18 mouse cellular contexts compared by ENCODE assay signal in genomic region chr13:68839517-68839916, GRCm38 (mm10).
DNase-seq lines count a peak whose midpoint lies in the region; ATAC-seq and TF ChIP-seq lines count a peak whose summit lies in the region.
"Had no signal": no experiment of that assay in that cellular context is flagged by ENCODE, and none has a peak within 500 bp of the region (broad histone marks: within the 10 kb centered on the region; RNA-seq: fewer than 3 reads in every experiment).

No protein-coding gene starts in this region.

- no peaks in the 10 kb centered on the region for H3K27me3 ChIP-seq in forebrain, postnatal 0 days (ENCODE audit: insufficient read depth, low read length)
- no peaks in the 10 kb centered on the region for H3K27me3 ChIP-seq in forebrain, embryonic 16.5 days (replicated peaks; ENCODE audit: control insufficient read depth, insufficient read depth, low read length)
- H3K27me3 ChIP-seq in neural tube, embryonic 11.5 days (ENCODE audit: control insufficient read depth, insufficient read depth, low read length), result no peaks in the 10 kb centered on the region
- H3K27me3 ChIP-seq: intestine, embryonic 15.5 days; midbrain, embryonic 12.5 days had no signal

- peak; percentile 79 for ATAC-seq in forebrain, postnatal 0 days
- ATAC-seq in forebrain, embryonic 16.5 days, result no peak
- no peak for ATAC-seq in neural tube, embryonic 11.5 days (ENCODE audit: insufficient read depth, low FRiP score, low TSS enrichment)
- ATAC-seq in megakaryocyte-erythroid progenitor cell, adult 5-6 weeks (replicated peaks; ENCODE audit: low FRiP score, low TSS enrichment, poor library complexity, severe bottlenecking), result no peak
- ATAC-seq: intestine, embryonic 15.5 days; lung, postnatal 0 days had no signal

- no peak overlapping the region for H3K4me3 ChIP-seq in forebrain, postnatal 0 days (ENCODE audit: low read depth, low read length)
- no peak overlapping the region for H3K4me3 ChIP-seq in forebrain, embryonic 16.5 days (replicated peaks; ENCODE audit: low read length)
- H3K4me3 ChIP-seq in neural tube, embryonic 11.5 days (ENCODE audit: low read depth, low read length), result no peak overlapping the region
- H3K4me3 ChIP-seq: forebrain, embryonic 10.5 days; intestine, embryonic 15.5 days; midbrain, embryonic 12.5 days had no signal

- H3K4me2 ChIP-seq in forebrain, postnatal 0 days (ENCODE audit: low read depth), result no peak overlapping the region
- H3K4me2 ChIP-seq in forebrain, embryonic 16.5 days (ENCODE audit: low read length), result no peak overlapping the region
- no peak overlapping the region for H3K4me2 ChIP-seq in neural tube, embryonic 11.5 days (ENCODE audit: low read depth)
- H3K4me2 ChIP-seq: heart, embryonic 11.5 days; intestine, embryonic 15.5 days; midbrain, embryonic 12.5 days had no signal

- no peak for TF ChIP-seq CTCF in forebrain, postnatal 0 days (IDR thresholded peaks at IDR 0.05; ENCODE audit: low read depth)

- H3K4me1 ChIP-seq in forebrain, postnatal 0 days (ENCODE audit: insufficient read depth), result no peaks in the 10 kb centered on the region
- H3K4me1 ChIP-seq in forebrain, embryonic 16.5 days (replicated peaks; ENCODE audit: control insufficient read depth, insufficient read depth, low read length), result no peaks in the 10 kb centered on the region
- H3K4me1 ChIP-seq in neural tube, embryonic 11.5 days (ENCODE audit: control insufficient read depth, insufficient read depth, low read length), result no peaks in the 10 kb centered on the region
- H3K4me1 ChIP-seq: forebrain, embryonic 10.5 days; intestine, embryonic 15.5 days; midbrain, embryonic 12.5 days had no signal

- no peak overlapping the region for H3K27ac ChIP-seq in forebrain, postnatal 0 days (ENCODE audit: low read depth, low read length)
- H3K27ac ChIP-seq in forebrain, embryonic 16.5 days (ENCODE audit: low read length), result no peak overlapping the region
- H3K27ac ChIP-seq in neural tube, embryonic 11.5 days (ENCODE audit: low read depth, low read length), result no peak overlapping the region
- H3K27ac ChIP-seq: forebrain, embryonic 10.5 days; intestine, embryonic 15.5 days; midbrain, embryonic 12.5 days; stomach, postnatal 0 days had no signal

- H3K9ac ChIP-seq in forebrain, postnatal 0 days, result no peak overlapping the region
- no peak overlapping the region for H3K9ac ChIP-seq in forebrain, embryonic 16.5 days (replicated peaks; ENCODE audit: low read depth, low read length)
- H3K9ac ChIP-seq in neural tube, embryonic 11.5 days (ENCODE audit: low read length), result no peak overlapping the region
- H3K9ac ChIP-seq: intestine, embryonic 15.5 days; midbrain, embryonic 12.5 days had no signal

- H3K9me3 ChIP-seq in forebrain, postnatal 0 days (ENCODE audit: low read length), result no peaks in the 10 kb centered on the region
- H3K9me3 ChIP-seq in forebrain, embryonic 16.5 days (ENCODE audit: control insufficient read depth, low read length), result no peaks in the 10 kb centered on the region
- H3K9me3 ChIP-seq in neural tube, embryonic 11.5 days (ENCODE audit: control insufficient read depth, low read length), result no peaks in the 10 kb centered on the region
- H3K9me3 ChIP-seq: forebrain, embryonic 10.5 days; intestine, embryonic 15.5 days; midbrain, embryonic 12.5 days had no signal

- 50% methylated on average over 2 of the region's 2 CpGs for WGBS in forebrain, postnatal 0 days
- 46% methylated on average over 2 of the region's 2 CpGs for WGBS in forebrain, embryonic 16.5 days
- 30% methylated on average over 2 of the region's 2 CpGs for WGBS in neural tube, embryonic 11.5 days

- H3K36me3 ChIP-seq in forebrain, postnatal 0 days (ENCODE audit: insufficient read depth), result no peaks in the 10 kb centered on the region
- H3K36me3 ChIP-seq in forebrain, embryonic 16.5 days (ENCODE audit: control insufficient read depth, insufficient read depth), result no peaks in the 10 kb centered on the region
- no peaks in the 10 kb centered on the region for H3K36me3 ChIP-seq in neural tube, embryonic 11.5 days (ENCODE audit: control insufficient read depth, insufficient read depth, low read length)
- H3K36me3 ChIP-seq: forebrain, embryonic 10.5 days; intestine, embryonic 15.5 days; midbrain, embryonic 12.5 days had no signal

- DNase-seq in forebrain, postnatal 0 days, result no peak
- peak; percentile 16 for DNase-seq in kidney, postnatal 10 days
- no peak for DNase-seq in kidney, adult 11 months
- peak; percentile 17 for DNase-seq in neural tube, embryonic 11.5 days (ENCODE audit: low spot score)
- DNase-seq in neural tube, embryonic 10.5 days (ENCODE audit: extremely low spot score, low spot score), result no peak
- no peak for DNase-seq in ovary, postnatal 14 days (ENCODE audit: low spot score)
- DNase-seq: cerebellum, adult 2 months; heart, postnatal 4 days; liver; thymus, postnatal 4 days had no signal

Comparison
In these comparisons a context has a peak if more than half of its experiments do, and no peak if none do; other contexts are left out.
1. DNase-seq: peak in kidney, postnatal 10 days (single experiment) and neural tube, embryonic 11.5 days (single experiment); none in forebrain, postnatal 0 days (single experiment), kidney, adult 11 months (single experiment), neural tube, embryonic 10.5 days (single experiment) and ovary, postnatal 14 days (single experiment).